Mouse (Mus musculus): Measurements from ENCODE around the gene Tmem150a. TPM values are rescaled to one million over a fixed set of nuclear protein-coding genes. Genes with fewer than 3 reads are reported as not detected.

Tmem150a gene
- 1 to 10 TPM in 1 of 3 experiments, under 1 TPM in 2; 0.57 to 1.1 (median 0.67) TPM for polyA plus RNA-seq (2017; shearing (Covaris generic))

DNA sequence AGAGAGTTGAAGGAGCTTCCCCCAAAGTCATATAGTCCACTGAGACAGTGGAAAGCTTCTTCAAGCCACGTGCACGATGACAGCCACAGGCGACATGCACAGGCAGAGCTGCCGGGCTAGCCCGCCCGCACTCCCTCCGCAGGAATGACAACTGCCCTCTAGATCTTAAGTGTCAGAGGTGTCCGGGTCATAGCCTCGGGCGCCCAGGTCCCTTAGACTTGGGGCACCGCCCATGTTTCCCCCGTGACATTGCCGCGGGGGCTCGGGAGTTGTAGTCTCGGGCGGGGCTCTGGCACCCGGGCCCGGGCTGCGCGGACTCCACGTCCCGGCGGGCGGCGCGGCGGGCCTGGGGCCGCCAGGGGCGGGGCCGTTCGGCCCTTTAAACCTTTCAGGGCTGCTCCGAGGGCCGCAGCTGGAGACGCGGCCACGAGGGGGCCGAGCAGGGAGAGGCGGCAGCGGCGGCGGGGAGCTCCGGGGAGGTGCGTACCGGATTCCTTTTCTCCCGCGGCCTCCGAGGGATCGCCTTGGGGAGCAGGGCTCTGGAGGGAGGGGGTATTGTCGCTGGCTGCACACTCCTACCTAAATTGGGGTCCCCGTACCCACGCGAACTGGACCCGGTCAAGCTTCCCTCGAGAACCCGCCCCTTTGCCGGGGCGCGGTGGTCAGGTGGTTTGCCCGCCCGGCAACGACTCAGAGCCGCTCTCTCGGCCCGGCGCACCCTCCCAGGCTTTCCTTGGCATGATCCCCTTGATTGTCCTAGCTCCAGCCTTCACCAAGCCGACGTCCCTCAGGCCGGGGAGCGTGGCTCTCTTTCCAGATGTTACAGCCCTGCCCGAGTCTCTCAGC lies at the start of gene Tmem150a:
Gene Tmem150a, plus strand, starts transcription at position 382 of the 846 bp plus-strand sequence.
- peak; percentile 69 for ATAC-seq

DNA sequence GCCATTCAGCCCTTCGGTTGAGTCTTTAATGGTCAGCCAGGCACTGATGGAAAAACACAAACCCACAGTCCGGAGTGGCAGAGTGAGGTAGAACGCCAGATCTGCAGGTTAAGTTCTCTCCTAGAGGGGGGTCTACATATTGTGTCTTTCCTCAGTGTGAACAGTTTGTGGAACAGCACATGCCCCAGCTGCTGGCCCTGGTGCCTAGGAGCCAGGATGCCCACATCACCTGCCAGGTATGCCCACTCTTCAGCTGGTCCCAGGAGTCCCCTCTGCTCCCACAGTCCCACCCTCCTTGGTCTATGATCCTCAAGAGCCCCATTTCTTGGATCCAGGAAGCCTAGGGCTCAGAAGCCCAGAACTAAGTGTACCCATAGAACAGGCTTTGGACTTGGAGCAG lies 43.0 kb upstream of the Tmem150a start:
- no peak for ATAC-seq

DNA sequence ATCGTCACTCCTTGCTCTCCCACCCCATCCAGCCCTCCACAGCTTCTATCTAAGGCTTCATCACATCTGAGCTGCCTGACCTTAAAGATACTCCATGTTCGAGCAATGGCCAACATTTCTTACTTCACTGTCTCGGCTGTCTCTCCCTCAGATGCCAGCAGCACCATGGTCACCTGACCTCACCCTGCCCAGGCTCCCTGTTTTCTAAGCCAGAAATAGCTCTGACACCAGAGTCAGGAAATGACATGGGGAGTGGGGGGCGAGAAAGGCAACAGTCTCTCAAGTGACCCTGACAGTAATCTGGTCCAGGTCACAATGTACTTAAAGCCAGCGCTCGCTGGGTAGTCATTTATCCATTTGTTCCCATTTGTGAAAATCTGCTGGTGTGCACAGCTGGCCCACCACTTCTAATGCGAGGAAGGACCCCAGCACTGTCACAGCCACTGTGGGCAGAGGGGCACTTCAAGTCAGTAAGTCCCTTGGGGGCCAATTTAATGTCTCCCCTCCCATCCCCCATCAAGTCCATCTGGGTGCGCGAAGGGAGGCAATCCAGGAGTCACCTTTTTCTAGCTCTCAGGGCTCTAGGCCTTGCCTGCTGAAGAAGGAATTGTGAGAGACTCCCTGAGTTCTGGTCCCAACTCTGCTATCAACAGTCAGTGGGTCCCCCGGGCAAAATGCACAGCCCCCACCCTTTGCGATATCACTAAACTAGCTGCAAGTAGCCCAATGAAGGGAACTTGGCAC lies 42.0 kb upstream of the Tmem150a start:
- ATAC-seq = no peak

DNA sequence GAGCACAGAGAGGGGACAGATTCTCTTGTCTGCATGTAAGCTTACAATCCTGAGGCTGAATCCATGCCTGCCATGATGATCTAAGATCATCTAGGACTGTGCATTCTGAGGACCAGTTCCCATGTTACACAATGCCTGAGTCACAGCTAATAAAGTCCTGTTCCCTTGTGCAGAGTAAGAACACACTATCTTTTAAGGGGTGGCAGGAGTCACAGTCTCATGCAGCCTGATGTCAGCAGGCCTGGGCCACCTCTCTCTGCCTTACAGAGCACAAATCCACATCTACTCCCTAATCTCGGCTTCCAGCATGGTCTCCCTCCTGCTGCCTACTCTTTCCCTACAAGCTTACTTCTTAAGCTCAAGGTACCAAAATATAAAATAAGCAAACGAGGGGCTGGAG lies 39.9 kb upstream of the Tmem150a start:
- no peak for ATAC-seq

DNA sequence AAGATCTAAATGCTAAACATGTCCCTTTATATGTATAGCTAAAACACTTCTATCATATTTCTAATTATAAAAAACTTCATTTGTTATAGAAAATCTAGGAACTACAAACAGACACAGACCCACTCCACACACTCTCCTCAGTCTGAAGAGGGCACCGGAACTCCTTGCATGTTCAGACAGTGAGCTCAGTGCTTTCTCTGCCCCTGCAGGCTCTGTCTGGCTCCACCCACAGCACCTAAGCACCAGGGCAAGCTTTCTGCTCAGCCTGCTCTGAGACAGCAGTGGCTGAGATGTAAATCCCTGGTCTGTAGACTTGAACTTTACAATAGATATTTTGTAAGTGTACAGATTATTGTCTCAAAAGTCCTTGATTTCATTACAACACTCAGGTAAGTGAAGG lies 39.2 kb upstream of the Tmem150a start:
- no peak for ATAC-seq

DNA sequence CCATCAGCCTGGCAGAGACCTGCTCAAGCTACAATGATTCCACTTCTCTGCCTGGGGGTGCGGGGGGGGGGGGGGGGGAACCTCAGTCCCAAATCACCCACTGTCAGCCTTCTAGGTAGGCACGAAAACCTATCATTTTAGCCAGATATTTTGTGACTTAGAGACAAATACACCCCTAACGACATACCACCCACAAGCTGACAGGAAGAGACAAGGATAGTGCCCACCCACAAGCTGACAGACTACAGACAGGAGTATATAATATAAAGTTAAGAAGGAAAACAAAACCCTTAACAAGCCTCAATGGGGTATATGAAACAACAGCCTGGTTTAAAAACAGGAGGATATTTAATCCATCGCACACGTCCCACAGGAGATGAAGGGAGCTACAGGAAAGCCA lies 36.8 kb upstream of the Tmem150a start:
- ATAC-seq = no peak

DNA sequence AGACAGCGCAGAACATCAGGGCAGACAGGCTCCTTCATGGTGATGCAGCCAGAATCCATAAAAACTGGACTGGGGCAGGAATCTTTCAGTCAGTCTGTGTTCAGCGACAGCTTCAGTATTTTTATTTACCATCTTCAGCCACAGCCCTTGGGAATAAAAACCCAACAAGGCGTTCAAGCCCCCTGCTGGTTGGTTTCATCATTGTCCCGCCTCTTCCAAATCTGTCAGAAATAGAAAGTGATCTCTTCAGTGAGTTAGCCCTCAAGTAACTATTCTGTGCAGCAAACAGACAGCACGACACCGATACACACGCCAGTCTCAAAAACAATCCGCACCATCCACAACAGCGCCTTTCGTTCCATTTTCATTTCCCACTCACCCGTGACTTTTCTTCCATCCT lies 36.2 kb upstream of the Tmem150a start:
- ATAC-seq = no peak

DNA sequence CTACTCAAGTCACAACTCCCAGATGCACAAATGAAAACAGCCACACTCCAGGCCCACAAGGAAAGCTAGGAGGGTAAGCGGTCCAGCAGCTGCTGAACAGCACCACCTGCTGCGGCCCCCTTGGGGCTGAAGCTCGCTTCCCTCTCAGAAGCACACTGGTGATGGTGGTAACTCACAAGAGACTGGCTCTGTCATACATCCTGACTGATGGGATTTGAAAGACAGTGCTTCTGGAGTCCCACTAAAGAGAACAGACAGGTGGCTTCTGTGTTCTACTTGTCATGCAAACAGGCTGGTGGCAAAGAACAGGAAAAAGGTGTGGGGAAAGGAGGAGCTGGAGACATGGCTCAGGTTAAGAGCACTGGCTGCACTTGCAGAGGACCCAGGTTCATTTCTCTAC lies 32.3 kb upstream of the Tmem150a start:
- ATAC-seq = no peak

DNA sequence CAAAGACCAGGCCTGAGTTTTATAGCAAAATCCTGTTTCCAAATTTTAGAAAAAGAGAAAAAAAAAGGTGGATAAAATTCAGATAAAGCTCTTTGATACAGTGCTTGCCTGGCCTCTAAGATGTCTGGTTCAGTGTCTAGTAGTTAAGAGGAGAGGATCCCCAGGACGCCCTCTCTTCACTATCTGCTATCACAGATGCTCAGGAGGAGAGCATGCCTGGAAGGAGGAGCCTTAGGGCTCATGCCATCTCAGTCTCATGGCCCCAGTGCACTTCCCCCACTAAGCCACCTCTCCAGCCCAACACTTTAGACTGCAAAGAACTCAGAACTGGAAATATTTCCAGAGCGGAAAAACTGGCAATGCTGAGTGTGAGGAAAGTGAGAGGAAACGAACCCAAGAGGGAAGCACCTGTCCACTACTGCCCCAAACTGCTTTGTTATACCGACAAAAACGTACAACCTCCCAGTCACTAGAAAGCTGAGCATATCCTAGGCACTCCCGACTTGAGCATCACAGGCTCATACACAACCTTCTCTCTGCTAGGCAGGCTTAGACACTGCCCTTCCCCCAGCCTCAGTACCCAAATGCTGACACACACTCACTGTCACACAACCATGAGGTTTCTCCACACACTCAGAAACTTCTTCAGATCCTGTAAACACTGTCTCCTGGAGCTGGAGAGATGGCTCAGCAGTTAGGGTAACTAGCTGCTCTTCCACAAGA lies 31.3 kb upstream of the Tmem150a start:
- ATAC-seq = no peak

DNA sequence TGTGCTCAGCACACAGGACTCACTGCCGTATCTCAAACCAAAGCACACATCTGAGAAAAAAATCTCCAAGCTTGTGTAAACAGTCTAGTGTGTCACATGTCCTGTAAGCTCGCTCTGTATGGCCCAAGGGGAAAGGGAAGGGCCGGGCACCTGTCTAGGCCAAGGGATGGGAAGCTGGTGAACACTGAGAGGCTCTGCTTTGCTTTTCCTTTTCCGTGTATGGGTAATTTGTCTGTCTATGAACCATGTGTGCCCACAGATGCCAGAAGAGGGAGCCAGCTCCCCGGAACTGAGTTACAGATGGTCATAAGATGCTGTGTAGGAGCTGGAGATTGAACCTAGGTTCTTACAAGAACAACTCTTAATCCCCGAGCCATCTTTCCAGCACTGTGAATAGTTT lies 29.0 kb upstream of the Tmem150a start:
- ATAC-seq = peak; percentile 35

DNA sequence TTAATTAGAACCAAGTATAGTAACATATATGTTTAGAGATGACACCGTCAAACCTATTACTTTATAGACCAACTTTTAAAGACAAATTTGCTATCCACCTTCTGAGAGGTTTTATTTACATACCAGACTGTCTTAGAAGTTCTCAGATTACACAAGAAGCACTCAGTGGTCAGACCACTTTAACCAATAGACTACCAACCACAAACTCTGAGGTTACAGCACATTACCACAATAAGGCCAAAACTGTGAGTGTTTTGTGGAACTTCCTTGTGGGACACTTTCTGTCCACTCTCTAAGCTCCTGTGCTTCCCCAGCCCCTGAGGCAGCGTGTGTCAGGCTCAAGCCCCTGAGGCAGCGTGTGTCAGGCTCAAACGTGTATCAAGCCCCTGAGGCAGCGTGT lies 26.2 kb upstream of the Tmem150a start:
- no peak for ATAC-seq

DNA sequence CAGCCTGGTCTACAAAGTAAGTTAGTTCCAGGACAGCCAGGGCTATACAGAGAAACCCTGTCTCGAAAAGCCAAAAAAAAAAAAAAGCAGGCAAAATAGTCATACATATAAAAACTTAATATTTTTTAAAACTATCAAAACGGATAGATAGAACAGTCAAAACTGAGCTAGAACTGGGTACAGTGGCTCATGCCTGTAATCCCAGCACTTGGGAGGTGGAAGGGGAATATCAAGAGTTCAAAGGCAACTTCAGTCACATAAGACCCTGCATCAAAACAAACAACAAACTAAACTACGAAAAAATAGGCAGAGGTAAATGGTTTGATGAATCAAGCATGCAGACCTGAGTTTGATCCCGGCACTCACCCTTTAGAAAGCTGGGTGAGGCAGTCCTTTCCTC lies 25.1 kb upstream of the Tmem150a start:
- ATAC-seq = no peak

DNA sequence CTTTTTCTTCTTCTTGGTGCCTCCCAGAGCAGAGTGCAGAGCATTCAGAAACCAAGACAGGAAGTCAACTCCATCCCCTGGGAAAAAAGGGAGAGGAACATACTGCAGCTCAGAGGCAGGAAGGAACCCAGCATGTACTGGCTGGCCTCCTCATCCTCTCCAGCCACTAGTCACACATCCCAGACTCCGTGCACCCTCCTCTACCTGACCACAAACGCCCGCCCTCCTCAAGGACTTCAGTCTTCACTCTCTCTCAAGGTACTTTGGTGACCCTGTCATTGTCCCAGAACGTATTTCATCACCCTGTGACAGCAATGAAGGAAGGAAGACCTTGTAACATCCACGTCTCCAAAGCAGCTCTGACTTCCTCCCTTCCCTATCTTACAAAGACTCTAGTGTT lies 22.1 kb upstream of the Tmem150a start:
- ATAC-seq = no peak

DNA sequence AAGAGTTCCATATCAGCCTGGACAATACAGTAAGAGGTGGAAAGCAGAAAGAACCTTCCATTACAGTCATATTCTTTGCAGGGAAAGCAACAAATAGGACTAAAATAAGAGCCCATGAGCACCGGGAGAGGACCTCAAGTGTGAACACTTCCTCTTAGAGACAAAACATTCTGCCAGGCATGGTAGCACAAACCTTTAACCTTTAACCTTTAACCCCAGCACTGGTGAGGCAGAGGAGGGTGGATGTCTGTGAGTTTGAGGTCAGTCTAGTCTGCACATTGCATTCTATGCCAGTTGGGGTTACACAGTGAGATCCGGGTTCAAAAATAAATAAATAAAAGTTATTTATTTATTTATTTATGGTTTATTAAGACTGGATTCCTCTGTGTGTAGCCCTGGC lies 14.8 kb upstream of the Tmem150a start:
- ATAC-seq = no peak

DNA sequence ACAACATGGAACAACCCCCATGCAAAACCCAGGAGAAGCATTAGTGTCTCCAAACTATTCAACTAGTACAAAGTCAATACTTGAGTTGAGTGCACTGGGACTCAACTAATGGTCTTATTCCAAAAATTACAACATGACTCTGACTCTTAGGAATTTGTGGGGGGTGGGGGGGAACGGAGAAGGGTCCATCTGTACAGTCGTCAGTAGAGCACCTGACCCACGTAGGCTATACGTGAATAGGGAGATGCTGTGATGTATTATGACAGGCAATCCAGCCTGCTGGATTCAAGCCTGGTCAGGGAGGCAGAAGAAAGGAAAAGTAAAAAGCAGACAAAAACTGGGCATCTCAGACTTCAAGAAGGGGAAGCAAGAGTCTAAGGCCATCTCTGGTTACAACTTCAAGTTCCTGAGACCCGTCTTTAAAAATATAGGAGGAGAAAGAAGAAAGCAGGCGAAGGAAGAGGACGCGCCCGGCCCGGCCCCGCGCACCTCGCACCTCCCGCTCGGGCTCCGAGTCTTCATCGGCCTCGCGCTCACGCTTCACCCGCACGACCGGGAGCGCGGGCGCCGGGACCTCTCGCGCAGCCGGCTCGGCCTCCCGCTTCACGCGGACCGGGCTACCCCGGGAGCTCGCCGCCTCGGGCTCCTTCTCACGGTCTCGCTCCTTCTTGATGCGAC lies 10.7 kb upstream of the Tmem150a start:
- peak; percentile 30 for ATAC-seq

DNA sequence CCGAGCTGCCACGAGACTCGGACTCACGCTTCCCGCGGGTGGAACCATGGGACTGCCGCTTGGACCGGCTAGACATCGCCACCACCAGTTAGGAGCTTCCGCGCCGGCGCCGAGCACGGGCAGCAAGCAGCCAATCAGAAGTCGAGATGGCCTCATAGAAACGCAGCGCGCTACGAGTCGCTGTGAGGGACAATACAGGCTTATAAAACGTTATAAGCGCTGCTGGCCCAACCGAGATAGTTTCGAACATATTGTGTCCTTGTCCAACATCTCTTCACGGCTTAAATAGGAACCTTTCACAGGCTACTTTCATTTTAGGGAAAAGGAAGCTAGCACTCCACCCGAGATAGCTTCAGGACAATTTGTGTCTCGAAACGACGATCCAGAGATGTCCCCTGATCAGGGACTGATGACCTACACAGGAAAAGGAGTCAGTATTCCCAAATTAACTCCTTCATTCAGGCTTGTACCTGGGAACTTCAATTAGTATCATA lies 10.1 kb upstream of the Tmem150a start, which contains the start of gene Usp39:
Gene Usp39, minus strand, starts transcription at position 111 of the 494 bp plus-strand sequence.
- peak; percentile 77 for ATAC-seq

DNA sequence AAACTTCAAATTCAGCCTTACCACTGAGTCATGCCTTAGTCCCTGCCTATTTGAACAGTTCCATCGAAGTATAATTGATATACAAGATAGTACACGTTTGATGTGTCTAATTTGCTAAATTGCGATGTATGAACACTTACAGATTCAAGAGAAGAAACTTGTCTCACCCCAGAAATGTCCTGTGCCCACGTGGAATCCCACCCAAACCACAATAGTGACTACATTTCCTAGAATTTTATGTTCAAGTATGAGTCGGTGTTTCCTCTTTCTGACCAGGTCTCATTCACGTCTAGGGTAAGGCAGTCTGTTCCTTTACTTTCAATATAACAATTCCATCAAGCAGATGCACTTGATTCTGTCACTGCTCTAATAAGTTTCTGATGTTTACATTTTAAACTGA lies 9.6 kb upstream of the Tmem150a start:
- no peak for ATAC-seq

DNA sequence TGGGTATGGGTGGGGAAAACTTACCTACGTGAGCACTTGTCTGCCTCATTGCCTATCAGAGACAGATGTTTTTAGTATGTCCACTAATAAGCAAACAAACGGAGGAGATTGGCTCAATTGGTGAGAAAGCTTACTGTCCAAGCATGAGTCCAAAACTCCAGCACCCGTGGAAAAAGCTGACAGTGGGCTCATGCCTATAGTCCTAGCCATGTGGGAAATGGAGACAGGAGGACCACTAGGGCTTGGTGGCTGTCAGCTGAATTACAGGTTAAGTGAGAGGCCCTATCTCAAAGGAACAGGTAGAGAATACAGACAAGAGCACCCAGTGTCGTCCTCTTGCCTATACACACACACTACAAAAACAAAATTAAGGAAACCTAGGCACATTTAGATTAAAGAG lies 9.0 kb upstream of the Tmem150a start:
- no peak for ATAC-seq

DNA sequence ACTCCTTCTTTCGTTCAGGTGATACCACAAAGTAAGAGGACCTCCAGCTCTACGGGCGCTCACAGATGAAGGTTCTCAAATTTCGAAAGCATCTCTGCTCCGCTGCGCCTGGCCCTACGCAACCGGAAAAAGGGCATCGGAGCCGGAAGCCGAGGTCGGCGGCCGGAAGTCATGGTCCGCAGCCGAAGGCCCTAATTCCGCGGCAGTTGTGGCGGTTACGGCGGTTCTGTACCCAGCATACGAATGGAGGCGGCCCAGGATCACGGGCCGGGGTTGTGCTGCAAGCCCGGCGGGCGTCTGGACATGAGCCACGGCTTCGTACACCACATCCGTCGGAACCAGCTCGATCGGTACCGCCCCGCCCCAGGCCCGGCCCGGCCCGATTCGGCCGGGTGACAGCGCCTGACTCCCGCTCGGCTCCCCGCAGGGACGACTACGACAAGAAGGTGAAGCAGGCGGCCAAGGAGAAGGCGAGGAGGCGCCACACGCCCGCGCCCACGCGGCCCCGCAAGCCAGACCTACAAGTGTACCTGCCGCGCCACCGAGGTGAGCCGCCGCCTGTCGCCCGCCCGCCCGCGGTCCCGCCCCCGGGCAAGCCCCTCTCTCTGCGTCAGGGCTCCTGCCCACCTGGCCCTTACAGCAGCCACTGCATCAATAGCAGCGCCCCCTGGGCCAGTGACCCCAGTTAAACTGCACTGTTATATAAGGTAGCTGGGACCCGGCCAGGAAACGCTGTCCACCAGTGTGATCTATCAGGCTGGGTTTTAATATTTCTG lies 7.9 kb upstream of the Tmem150a start, which contains the start of gene 0610030E20Rik:
Gene 0610030E20Rik, plus strand, starts transcription at position 152 of the 776 bp plus-strand sequence.
- ATAC-seq = peak; percentile 63

DNA sequence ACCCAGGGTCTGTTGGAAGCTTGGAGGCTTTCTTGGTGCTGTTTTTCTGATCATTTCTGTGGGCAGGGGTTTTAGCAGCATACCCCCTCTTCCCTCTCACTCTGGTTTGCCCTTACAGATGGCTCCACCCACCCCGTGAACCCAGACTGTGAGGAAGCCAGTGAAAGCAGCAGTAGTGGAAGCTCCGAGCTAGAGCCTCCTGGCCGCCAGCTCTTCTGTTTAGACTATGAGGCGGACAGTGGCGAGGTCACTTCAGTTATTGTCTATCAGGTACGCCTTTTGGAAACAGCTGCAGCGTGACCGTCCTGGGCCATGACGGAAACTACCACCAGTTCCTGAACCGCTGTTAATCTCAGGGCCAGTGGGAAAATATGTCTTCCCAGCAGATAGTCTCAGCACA lies 6.8 kb upstream of the Tmem150a start:
- no peak for ATAC-seq

DNA sequence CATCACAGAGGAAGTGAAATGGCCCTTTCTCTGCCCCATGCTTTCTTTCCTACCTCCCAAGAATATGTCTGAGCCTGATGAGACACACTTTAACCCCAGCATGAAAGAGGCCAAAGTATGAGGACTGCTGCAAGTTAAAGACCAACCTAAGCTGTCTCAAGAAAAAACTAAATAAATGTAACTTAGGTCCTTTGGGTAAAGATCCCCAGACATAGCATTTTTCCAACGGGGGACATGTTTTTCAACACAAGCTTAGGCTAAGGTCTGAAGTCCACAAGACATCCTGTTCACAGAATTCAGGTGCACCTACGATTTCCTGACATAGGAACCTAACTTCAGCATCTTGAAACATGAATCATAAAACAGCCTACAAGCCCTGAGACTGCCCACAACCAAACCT lies 5.0 kb upstream of the Tmem150a start:
- ATAC-seq = no peak
